Mouse (Mus musculus) E14TG2a.4 (cell line): ENCODE results near the gene Trp53.

Source experiments
- H3K27me3 ChIP-seq: 2 replicates; pipeline ENCODE4 v1.6.1; 2014; ENCODE audit warnings: low read length, control low read depth; ENCODE audit not compliant: insufficient read depth
- H3K36me3 ChIP-seq: 2 replicates; pipeline ENCODE4 v1.6.1; 2014; ENCODE audit warnings: low read length, control low read depth; ENCODE audit not compliant: insufficient read depth
- H3K4me1 ChIP-seq: replicated peaks from 2 replicates; pipeline ENCODE4 v1.6.1; 2014; ENCODE audit warnings: low read depth, low read length, control low read depth
- H3K4me3 ChIP-seq: replicated peaks from 2 replicates; pipeline ENCODE4 v1.5.1; 2014; ENCODE audit warnings: mild to moderate bottlenecking, low read length
- H3K9me3 ChIP-seq: 2 replicates; pipeline ENCODE4 v1.6.1; 2014; ENCODE audit warnings: low read length, control low read depth
- CTCF ChIP-seq: conservative IDR thresholded peaks from 2 replicates; pipeline ENCODE4 v1.5.1; 2014; ENCODE audit warnings: low read length
- NANOG ChIP-seq: IDR thresholded peaks from 2 replicates; pipeline ENCODE4 v1.6.1; 2014; ENCODE audit warnings: borderline replicate concordance, low read length, mixed read lengths
- POU5F1 ChIP-seq: IDR thresholded peaks from 2 replicates; pipeline ENCODE4 v1.6.1; 2014; ENCODE audit warnings: low read length, borderline replicate concordance

Trp53 gene

DNA sequence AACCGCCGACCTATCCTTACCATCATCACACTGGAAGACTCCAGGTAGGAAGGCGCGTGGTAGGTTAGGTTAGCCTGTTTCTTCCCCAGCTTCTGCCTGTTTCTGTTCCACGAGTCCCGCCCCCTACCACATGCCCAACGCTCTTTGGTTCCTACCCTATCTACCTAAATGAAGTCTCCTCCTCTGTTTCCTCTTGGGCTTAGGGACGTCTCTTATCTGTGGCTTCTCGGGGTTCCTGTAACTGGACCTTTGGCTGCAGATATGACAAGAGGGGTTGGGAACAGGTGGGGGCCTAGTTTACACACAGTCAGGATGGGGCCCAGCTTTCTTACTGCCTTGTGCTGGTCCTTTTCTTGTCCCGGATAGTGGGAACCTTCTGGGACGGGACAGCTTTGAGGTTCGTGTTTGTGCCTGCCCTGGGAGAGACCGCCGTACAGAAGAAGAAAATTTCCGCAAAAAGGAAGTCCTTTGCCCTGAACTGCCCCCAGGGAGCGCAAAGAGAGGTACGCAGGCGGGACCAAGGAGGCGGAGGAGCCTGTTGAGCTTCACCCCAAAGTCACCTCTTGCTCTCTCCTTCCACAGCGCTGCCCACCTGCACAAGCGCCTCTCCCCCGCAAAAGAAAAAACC lies 9.2 kb downstream of the Trp53 start:
- H3K9me3 ChIP-seq, result no peaks in the 10 kb centered on the region
- no peaks in the 10 kb centered on the region for H3K27me3 ChIP-seq
- peaks cover 90% of the 10 kb centered on the region for H3K4me1 ChIP-seq
- TF ChIP-seq NANOG, result no peak
- no peak for TF ChIP-seq CTCF
- no peak for TF ChIP-seq POU5F1
- H3K36me3 ChIP-seq, result peaks cover 98% of the 10 kb centered on the region
- 0 out of 2 replicates have a peak overlapping the region, but pooled peaks have one; percentile 1 for H3K4me3 ChIP-seq

DNA sequence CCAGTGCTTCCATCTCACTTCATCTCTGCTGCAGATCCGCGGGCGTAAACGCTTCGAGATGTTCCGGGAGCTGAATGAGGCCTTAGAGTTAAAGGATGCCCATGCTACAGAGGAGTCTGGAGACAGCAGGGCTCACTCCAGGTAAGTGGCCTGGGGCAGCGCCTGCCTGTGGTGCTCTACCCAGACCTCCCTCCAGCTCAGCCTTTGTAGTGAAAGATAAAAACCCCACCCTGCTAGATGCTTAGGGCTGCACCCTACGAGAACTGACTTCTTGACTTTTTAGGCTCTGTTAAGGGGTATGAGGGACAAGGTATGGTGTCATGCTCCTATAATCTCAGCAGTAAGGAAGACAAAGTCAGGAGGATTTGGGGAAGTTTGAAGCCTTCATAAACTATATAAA lies 10.5 kb downstream of the Trp53 start:
- Histone ChIP-seq H3K27me3 (no peaks in the 10 kb centered on the region), H3K4me1 (peaks cover 77% of the 10 kb centered on the region), H3K4me3 (no peak overlapping the region), H3K9me3 (no peaks in the 10 kb centered on the region), H3K36me3 (peaks cover 88% of the 10 kb centered on the region)
- no peak for TF ChIP-seq NANOG
- no peak for TF ChIP-seq CTCF
- TF ChIP-seq POU5F1, result no peak

DNA sequence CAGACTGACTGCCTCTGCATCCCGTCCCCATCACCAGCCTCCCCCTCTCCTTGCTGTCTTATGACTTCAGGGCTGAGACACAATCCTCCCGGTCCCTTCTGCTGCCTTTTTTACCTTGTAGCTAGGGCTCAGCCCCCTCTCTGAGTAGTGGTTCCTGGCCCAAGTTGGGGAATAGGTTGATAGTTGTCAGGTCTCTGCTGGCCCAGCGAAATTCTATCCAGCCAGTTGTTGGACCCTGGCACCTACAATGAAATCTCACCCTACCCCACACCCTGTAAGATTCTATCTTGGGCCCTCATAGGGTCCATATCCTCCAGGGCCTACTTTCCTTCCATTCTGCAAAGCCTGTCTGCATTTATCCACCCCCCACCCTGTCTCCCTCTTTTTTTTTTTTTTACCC lies 11.3 kb downstream of the Trp53 start:
- Histone ChIP-seq H3K36me3 (peaks cover 80% of the 10 kb centered on the region), H3K4me1 (peaks cover 69% of the 10 kb centered on the region), H3K4me3 (no peak overlapping the region; the same call in 1 of the 2 replicates), H3K27me3 (no peaks in the 10 kb centered on the region), H3K9me3 (no peaks in the 10 kb centered on the region)
- TF ChIP-seq POU5F1, result no peak
- no peak for TF ChIP-seq NANOG
- TF ChIP-seq CTCF, result no peak

DNA sequence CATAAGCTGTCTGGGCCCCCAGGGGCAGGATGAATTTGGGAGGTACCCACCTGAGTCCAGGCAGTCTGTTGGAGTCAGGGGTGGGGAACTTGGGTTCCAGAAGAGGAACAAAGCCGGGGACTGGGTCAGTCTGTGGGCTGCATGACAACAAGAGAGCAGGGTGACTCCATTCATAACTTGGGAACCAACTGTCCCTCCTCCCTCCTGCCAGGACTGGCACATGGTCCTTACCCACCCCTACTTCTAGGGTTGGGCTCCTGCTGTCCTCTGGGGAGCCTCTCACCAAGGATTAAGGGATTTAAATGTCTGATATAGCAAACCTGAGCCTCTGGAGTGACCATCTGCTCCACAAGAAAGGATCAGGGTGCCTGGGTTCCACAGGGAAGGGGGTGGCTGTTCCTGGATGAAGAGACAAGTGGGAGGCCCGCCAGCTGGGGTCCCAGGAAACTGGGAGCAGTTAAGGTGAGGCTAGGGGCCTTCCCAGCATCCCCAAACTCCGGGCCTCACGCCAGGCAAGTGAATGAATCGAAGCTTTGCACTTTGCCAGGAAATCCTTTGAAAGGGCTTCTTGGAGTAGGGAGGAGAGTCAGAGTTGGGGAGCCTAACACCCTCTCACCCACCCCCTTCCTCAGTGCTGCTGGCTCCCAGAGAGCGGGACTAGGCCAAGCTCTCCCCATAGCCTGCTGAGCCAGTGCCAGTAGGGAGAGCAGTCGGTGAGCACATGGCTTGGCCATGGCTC lies 11.9 kb downstream of the Trp53 start:
- Histone ChIP-seq H3K9me3 (no peaks in the 10 kb centered on the region), H3K36me3 (peaks cover 73% of the 10 kb centered on the region), H3K4me1 (peaks cover 63% of the 10 kb centered on the region), H3K4me3 (no peak overlapping the region), H3K27me3 (no peaks in the 10 kb centered on the region)
- TF ChIP-seq CTCF, result no peak
- TF ChIP-seq POU5F1, result no peak
- no peak for TF ChIP-seq NANOG

DNA sequence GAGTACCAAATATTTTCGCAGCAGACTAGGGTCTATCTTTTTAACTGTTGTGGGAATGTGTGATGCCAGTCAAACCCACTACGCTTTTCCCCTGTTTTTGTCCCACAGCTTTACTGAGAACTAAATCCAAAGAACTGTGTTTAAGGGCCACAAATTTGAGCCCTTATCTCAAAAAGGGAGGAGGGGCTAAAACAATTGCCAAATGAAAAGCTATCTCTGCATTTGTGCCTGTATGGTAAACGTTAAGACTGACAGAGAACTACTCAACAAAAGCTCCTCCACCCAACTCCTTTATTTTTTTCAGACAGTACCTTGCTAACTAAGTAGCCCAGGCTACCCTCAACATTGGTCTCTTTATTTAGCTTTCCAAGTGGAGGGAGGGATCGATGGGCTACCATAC lies 12.6 kb downstream of the Trp53 start:
- peaks cover 66% of the 10 kb centered on the region for H3K36me3 ChIP-seq
- no peak for TF ChIP-seq CTCF
- TF ChIP-seq POU5F1, result no peak
- no peak for TF ChIP-seq NANOG
- peaks cover 58% of the 10 kb centered on the region for H3K4me1 ChIP-seq
- no peak overlapping the region for H3K4me3 ChIP-seq
- no peaks in the 10 kb centered on the region for H3K9me3 ChIP-seq
- H3K27me3 ChIP-seq, result no peaks in the 10 kb centered on the region

DNA sequence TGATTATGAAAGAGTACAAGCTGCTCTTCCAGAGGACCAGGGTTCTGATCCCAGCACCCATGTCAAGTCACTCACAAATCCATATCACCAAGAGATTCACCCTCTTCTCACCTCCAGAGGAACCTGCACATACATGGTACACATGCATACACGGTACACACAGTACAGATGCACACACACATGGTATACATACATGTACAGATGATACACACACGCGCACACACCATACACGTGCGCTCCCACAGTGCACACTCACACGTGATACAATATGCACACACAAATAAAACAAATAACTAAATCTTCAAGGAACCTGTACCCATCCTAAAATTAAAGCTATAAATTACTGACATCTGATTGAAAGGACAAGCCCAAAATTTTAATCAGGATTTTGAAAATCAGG lies 14.7 kb downstream of the Trp53 start:
- H3K4me1 ChIP-seq, result peaks cover 55% of the 10 kb centered on the region
- no peaks in the 10 kb centered on the region for H3K9me3 ChIP-seq
- H3K27me3 ChIP-seq, result no peaks in the 10 kb centered on the region
- no peak for TF ChIP-seq NANOG
- TF ChIP-seq CTCF, result no peak
- no peak for TF ChIP-seq POU5F1
- H3K36me3 ChIP-seq, result peaks cover 45% of the 10 kb centered on the region
- no peak overlapping the region for H3K4me3 ChIP-seq

DNA sequence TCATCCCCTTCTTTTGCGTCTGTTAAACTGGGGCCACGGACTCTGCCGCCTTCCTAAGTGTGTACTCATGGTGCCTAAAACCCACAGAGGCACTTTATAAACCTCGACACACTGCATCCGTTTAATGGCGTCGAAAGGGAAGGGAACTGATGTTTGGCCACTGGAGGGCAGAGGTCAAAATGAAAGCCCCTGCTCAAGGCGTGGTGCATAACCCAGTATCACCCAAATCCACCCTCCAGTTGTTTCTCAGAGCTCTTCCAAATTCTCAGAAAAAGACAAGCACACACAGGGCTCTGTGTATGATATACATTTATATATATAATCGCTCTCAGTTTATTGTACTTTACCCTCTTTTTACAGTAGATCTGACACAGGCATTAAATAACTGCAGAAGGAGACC lies 19.3 kb downstream of the Trp53 start:
- H3K36me3 ChIP-seq, result 0 out of 2 replicates have a peak, but pooled peaks cover 7% of the 10 kb centered on the region
- TF ChIP-seq POU5F1 (no peak), NANOG (no peak), CTCF (peak; percentile 10; the same call in 1 of the 2 replicates)
- H3K4me1 ChIP-seq, result peaks cover 64% of the 10 kb centered on the region
- peaks cover 25% of the 10 kb centered on the region for H3K27me3 ChIP-seq
- H3K4me3 ChIP-seq, result peak overlapping the region; percentile 49
- no peaks in the 10 kb centered on the region for H3K9me3 ChIP-seq

DNA sequence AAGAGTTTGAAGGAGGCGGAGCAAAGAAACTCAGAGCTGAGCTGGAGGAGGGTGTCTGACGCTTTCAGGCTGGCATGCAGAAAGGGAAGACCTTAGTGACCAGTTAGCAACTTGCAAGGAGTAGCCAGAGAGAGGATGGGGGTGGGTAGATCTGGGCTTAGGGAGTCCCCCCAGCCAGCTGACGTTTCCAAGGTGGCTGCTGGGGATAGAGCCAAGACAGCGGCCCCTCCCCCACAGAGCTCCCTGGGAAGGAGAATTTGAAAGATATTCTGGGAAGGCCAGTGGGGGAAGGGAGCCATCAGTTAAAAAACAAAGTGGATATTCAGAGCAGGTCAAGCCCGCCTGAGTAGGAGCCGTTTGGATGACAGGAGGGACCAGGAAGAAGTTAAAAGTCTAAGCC lies 19.9 kb downstream of the Trp53 start:
- Histone ChIP-seq H3K9me3 (no peaks in the 10 kb centered on the region), H3K27me3 (peaks cover 32% of the 10 kb centered on the region), H3K4me1 (peaks cover 67% of the 10 kb centered on the region), H3K4me3 (peak overlapping the region; percentile 37; the same call in 1 of the 2 replicates), H3K36me3 (0 out of 2 replicates have a peak, but pooled peaks cover 4% of the 10 kb centered on the region)
- TF ChIP-seq NANOG (no peak), CTCF (no peak), POU5F1 (no peak)
